Mouse (Mus musculus): ENCODE data around the gene Cmtm5. TPM values are rescaled to one million over a fixed set of nuclear protein-coding genes. Genes with fewer than 3 reads are reported as not detected.

Cmtm5 gene
- polyA plus RNA-seq, 1 experiment = not detected

- Histone ChIP-seq H3K36me3 (ENCODE audit: control insufficient read depth, insufficient read depth, low read length) (no peaks in the 10 kb centered on the region), H3K4me1 (ENCODE audit: control insufficient read depth, insufficient read depth, low read length) (peaks cover 14% of the 10 kb centered on the region), H3K27me3 (ENCODE audit: control insufficient read depth, insufficient read depth, low read length) (no peaks in the 10 kb centered on the region), H3K4me3 (ENCODE audit: control insufficient read depth, low read depth, low read length) (peak within 1 kb of the TSS; percentile 75), H3K27ac (ENCODE audit: control insufficient read depth, insufficient read depth, low read depth, low read length) (peak within 1 kb of the TSS; percentile 27)
- TF ChIP-seq POLR2A (IDR thresholded peaks at IDR 0.05; ENCODE audit: control insufficient read depth, low read depth, low read length) = no peak
- TF ChIP-seq CTCF (IDR thresholded peaks at IDR 0.05; ENCODE audit: control insufficient read depth, insufficient read depth, insufficient replicate concordance, low read depth, low read length) = no peak
Observed at GRCm38 (mm10) chr14:54925349-54926342, 10.4 kb upstream of the Cmtm5 start, which contains the start of gene Efs. Gene Efs, minus strand, starts transcription at chr14:54926126.

- peaks cover 14% of the 10 kb centered on the region for H3K4me1 ChIP-seq (ENCODE audit: control insufficient read depth, insufficient read depth, low read length)
- H3K4me3 ChIP-seq (ENCODE audit: control insufficient read depth, low read depth, low read length) = peak overlapping the region; percentile 75
- H3K36me3 ChIP-seq (ENCODE audit: control insufficient read depth, insufficient read depth, low read length) = no peaks in the 10 kb centered on the region
- TF ChIP-seq POLR2A (IDR thresholded peaks at IDR 0.05; ENCODE audit: control insufficient read depth, low read depth, low read length) (no peak), CTCF (IDR thresholded peaks at IDR 0.05; ENCODE audit: control insufficient read depth, insufficient read depth, insufficient replicate concordance, low read depth, low read length) (no peak)
- H3K27ac ChIP-seq (ENCODE audit: control insufficient read depth, insufficient read depth, low read depth, low read length) = peak overlapping the region; percentile 27; the same call in 1 of the 2 replicates
- no peaks in the 10 kb centered on the region for H3K27me3 ChIP-seq (ENCODE audit: control insufficient read depth, insufficient read depth, low read length)
Observed at GRCm38 (mm10) chr14:54926401-54927158, 9.5 kb upstream of the Cmtm5 start.

- H3K36me3 ChIP-seq (ENCODE audit: control insufficient read depth, insufficient read depth, low read length) = no peaks in the 10 kb centered on the region
- peaks cover 14% of the 10 kb centered on the region for H3K4me1 ChIP-seq (ENCODE audit: control insufficient read depth, insufficient read depth, low read length)
- H3K27me3 ChIP-seq (ENCODE audit: control insufficient read depth, insufficient read depth, low read length) = no peaks in the 10 kb centered on the region
- H3K27ac ChIP-seq (ENCODE audit: control insufficient read depth, insufficient read depth, low read depth, low read length) = no peak overlapping the region
- TF ChIP-seq CTCF (IDR thresholded peaks at IDR 0.05; ENCODE audit: control insufficient read depth, insufficient read depth, insufficient replicate concordance, low read depth, low read length) (no peak), POLR2A (IDR thresholded peaks at IDR 0.05; ENCODE audit: control insufficient read depth, low read depth, low read length) (no peak)
- H3K4me3 ChIP-seq (ENCODE audit: control insufficient read depth, low read depth, low read length) = no peak overlapping the region
Observed at GRCm38 (mm10) chr14:54927296-54927695, 8.8 kb upstream of the Cmtm5 start.

GRCm38 (mm10) chr14:54929801-54930200, 6.3 kb upstream of the Cmtm5 start:
- Histone ChIP-seq H3K27ac (ENCODE audit: control insufficient read depth, insufficient read depth, low read depth, low read length) (no peak overlapping the region), H3K27me3 (ENCODE audit: control insufficient read depth, insufficient read depth, low read length) (no peaks in the 10 kb centered on the region), H3K36me3 (ENCODE audit: control insufficient read depth, insufficient read depth, low read length) (no peaks in the 10 kb centered on the region), H3K4me3 (ENCODE audit: control insufficient read depth, low read depth, low read length) (no peak overlapping the region), H3K4me1 (ENCODE audit: control insufficient read depth, insufficient read depth, low read length) (peaks cover 14% of the 10 kb centered on the region)
- no peak for TF ChIP-seq POLR2A (IDR thresholded peaks at IDR 0.05; ENCODE audit: control insufficient read depth, low read depth, low read length)
- TF ChIP-seq CTCF (IDR thresholded peaks at IDR 0.05; ENCODE audit: control insufficient read depth, insufficient read depth, insufficient replicate concordance, low read depth, low read length) = no peak

GRCm38 (mm10) chr14:54930431-54930830, 5.6 kb upstream of the Cmtm5 start:
- Histone ChIP-seq H3K4me3 (ENCODE audit: control insufficient read depth, low read depth, low read length) (no peak overlapping the region), H3K27me3 (ENCODE audit: control insufficient read depth, insufficient read depth, low read length) (no peaks in the 10 kb centered on the region), H3K27ac (ENCODE audit: control insufficient read depth, insufficient read depth, low read depth, low read length) (no peak overlapping the region), H3K36me3 (ENCODE audit: control insufficient read depth, insufficient read depth, low read length) (no peaks in the 10 kb centered on the region), H3K4me1 (ENCODE audit: control insufficient read depth, insufficient read depth, low read length) (peaks cover 13% of the 10 kb centered on the region)
- TF ChIP-seq CTCF (IDR thresholded peaks at IDR 0.05; ENCODE audit: control insufficient read depth, insufficient read depth, insufficient replicate concordance, low read depth, low read length) = no peak
- no peak for TF ChIP-seq POLR2A (IDR thresholded peaks at IDR 0.05; ENCODE audit: control insufficient read depth, low read depth, low read length)

GRCm38 (mm10) chr14:54932645-54933150, 3.4 kb upstream of the Cmtm5 start, which contains the start of gene Il25:
Gene Il25, plus strand, starts transcription at chr14:54932695.
- Histone ChIP-seq H3K4me3 (ENCODE audit: control insufficient read depth, low read depth, low read length) (no peak within 1 kb of the TSS), H3K4me1 (ENCODE audit: control insufficient read depth, insufficient read depth, low read length) (no peaks in the 10 kb centered on the region), H3K27ac (ENCODE audit: control insufficient read depth, insufficient read depth, low read depth, low read length) (no peak within 1 kb of the TSS), H3K36me3 (ENCODE audit: control insufficient read depth, insufficient read depth, low read length) (no peaks in the 10 kb centered on the region), H3K27me3 (ENCODE audit: control insufficient read depth, insufficient read depth, low read length) (no peaks in the 10 kb centered on the region)
- TF ChIP-seq POLR2A (IDR thresholded peaks at IDR 0.05; ENCODE audit: control insufficient read depth, low read depth, low read length) (no peak), CTCF (IDR thresholded peaks at IDR 0.05; ENCODE audit: control insufficient read depth, insufficient read depth, insufficient replicate concordance, low read depth, low read length) (no peak)

GRCm38 (mm10) chr14:54936831-54937160, 735 bp downstream of the Cmtm5 start:
- Histone ChIP-seq H3K4me3 (ENCODE audit: control insufficient read depth, low read depth, low read length) (no peak overlapping the region), H3K27ac (ENCODE audit: control insufficient read depth, insufficient read depth, low read depth, low read length) (no peak overlapping the region), H3K36me3 (ENCODE audit: control insufficient read depth, insufficient read depth, low read length) (no peaks in the 10 kb centered on the region), H3K4me1 (ENCODE audit: control insufficient read depth, insufficient read depth, low read length) (no peaks in the 10 kb centered on the region), H3K27me3 (ENCODE audit: control insufficient read depth, insufficient read depth, low read length) (no peaks in the 10 kb centered on the region)
- no peak for TF ChIP-seq CTCF (IDR thresholded peaks at IDR 0.05; ENCODE audit: control insufficient read depth, insufficient read depth, insufficient replicate concordance, low read depth, low read length)
- no peak for TF ChIP-seq POLR2A (IDR thresholded peaks at IDR 0.05; ENCODE audit: control insufficient read depth, low read depth, low read length)

Data from testis, adult 2 months (tissue).